Mouse (Mus musculus) stomach, postnatal 0 days (tissue): ENCODE results near the gene Pgbd1. TPM values are rescaled to one million over a fixed set of nuclear protein-coding genes. Genes with fewer than 3 reads are reported as not detected.
"Not testable (repeated sequence)": the region's sequence is repeated elsewhere in the genome, so short reads cannot be mapped to it uniquely, and the experiment has no call there.

ENCODE experiments used
- ATAC-seq: fragments of 200-750 bp; cut with Nextera tagmentation; 2 replicates; pipeline ENCODE4 v1.8.0; 2017; ENCODE audit not compliant: low FRiP score, low TSS enrichment
- DNase-seq: peaks from one replicate; pipeline ENCODE4 v3.0.0-alpha.2; 2016; ENCODE audit warnings: low spot score
- H3K27ac ChIP-seq: fragments of 300-500 bp; sonication (generic); replicated peaks from 2 replicates; pipeline ENCODE4 v1.5.1; 2014; ENCODE audit warnings: mild to moderate bottlenecking, control low read depth
- H3K27me3 ChIP-seq: fragments of 300-500 bp; sonication (generic); 2 replicates; pipeline ENCODE4 v1.6.1; 2014; ENCODE audit warnings: low read length; ENCODE audit not compliant: control insufficient read depth, insufficient read depth
- H3K36me3 ChIP-seq: fragments of 300-500 bp; sonication (generic); 2 replicates; pipeline ENCODE4 v1.6.1; 2014; ENCODE audit warnings: low read length, mixed read lengths; ENCODE audit not compliant: control insufficient read depth, insufficient read depth
- H3K4me1 ChIP-seq: fragments of 300-500 bp; sonication (generic); replicated peaks from 2 replicates; pipeline ENCODE4 v1.6.1; 2014; ENCODE audit warnings: antibody characterized with exemption; ENCODE audit not compliant: control insufficient read depth, insufficient read depth
- H3K4me2 ChIP-seq: fragments of 300-500 bp; sonication (generic); replicated peaks from 2 replicates; pipeline ENCODE4 v1.6.1; 2014; ENCODE audit warnings: low read depth, mild to moderate bottlenecking, control low read depth, moderate library complexity
- H3K4me3 ChIP-seq: fragments of 300-500 bp; sonication (generic); 2 replicates; pipeline ENCODE4 v1.5.1; 2014; ENCODE audit warnings: low read depth, low read length, control low read depth
- H3K9ac ChIP-seq: fragments of 300-500 bp; sonication (generic); 2 replicates; pipeline ENCODE4 v1.6.1; 2014; ENCODE audit warnings: mild to moderate bottlenecking, low read length, control low read depth, mixed read lengths
- H3K9me3 ChIP-seq: fragments of 300-500 bp; sonication (generic); 2 replicates; pipeline ENCODE4 v1.6.1; 2016; ENCODE audit warnings: low read length; ENCODE audit not compliant: control insufficient read depth
- CTCF ChIP-seq: IDR thresholded peaks from 2 replicates; pipeline ENCODE4 v1.5.1; 2016; ENCODE audit warnings: antibody characterized with exemption, low read depth, mild to moderate bottlenecking, moderate library complexity
- EP300 ChIP-seq: optimal IDR thresholded peaks from 2 replicates; pipeline ENCODE3; 2016; ENCODE audit warnings: antibody characterized with exemption
- WGBS: fragments of 180-500 bp; shearing (Covaris S2); extraction: QIAGEN DNeasy Blood & Tissue Kit; methylation state at CpG from one replicate; pipeline ENCODE4 v1.1.7; 2014; 5-methylcytosine and 5-hydroxymethylcytosine counted together
- polyA plus RNA-seq: library from polyadenylated mRNA; unstranded; fragments of >200 nt; fragmentation: Nextera tagmentation; extraction: Ambion mirVana; gene quantifications from 2 replicates; pipeline ENCODE4 v1.2.1, GENCODE M21; 2015

Pgbd1 gene
- polyA plus RNA-seq, 1 experiment from 2014 or later: 0.90 TPM

DNA sequence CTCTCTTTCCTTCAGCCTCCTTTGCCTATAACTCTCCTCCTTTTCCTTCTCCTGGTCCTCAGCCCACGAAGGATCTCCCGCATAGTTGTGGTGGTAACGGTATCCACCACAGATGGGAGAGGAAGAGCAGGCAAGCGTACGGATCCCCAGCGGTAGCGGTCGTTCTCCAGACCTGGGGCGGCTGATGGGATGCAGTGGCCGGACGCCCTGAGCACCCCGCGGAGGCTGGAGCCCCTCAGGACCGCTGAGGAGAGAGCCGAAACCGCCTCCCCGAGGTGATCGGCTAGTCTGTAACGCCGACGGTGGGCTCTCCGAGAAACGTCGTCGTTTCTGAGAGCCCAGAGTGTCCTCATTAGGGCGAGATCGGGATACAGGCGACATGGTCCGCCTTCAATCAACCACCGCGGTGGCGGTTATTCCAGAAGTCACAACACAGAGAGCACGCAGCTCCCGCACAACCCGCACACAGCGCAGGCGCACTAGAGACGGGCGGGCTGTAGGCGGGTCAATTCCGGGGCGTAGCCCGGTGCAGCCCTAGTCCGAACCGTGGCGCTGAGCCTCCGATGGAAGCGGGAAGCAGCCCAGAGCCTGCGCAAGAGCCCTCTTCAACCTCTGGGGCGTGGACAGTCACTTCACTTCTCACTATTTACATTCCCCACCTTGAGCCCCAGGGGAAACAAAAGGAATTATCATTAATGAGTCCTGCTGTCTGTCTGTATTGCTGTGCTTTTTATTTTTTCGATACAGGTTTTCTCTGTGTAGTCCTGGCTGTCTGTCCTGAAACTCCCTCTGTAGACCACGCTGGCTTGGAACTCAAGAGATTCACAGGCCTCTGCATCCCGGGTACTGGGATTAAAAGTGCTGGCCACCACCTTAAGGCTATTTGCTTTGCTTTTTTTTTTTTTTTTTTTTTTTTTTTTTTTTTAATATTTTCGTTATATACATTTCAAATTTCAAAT, 27.5 kb upstream of the Pgbd1 start, which contains the start of gene Nkapl:
Gene Nkapl, minus strand, starts transcription at position 449 of the 959 bp plus-strand sequence.
- H3K9ac ChIP-seq: peak within 1 kb of the TSS; percentile 68
- peak within 1 kb of the TSS; percentile 49; the same call in 1 of the 2 replicates for H3K27ac ChIP-seq
- H3K4me3 ChIP-seq: peak within 1 kb of the TSS; percentile 66
- H3K36me3 ChIP-seq: no peaks in the 10 kb centered on the region
- H3K9me3 ChIP-seq: no peaks in the 10 kb centered on the region
- peak within 1 kb of the TSS; percentile 94 for H3K4me2 ChIP-seq
- DNase-seq (peak; percentile 91), ATAC-seq (peak; percentile 98)
- H3K27me3 ChIP-seq: no peaks in the 10 kb centered on the region
- TF ChIP-seq EP300: no peak
- no peak for TF ChIP-seq CTCF
- 2% methylated on average over 54 of the region's 54 CpGs for WGBS
- no peaks in the 10 kb centered on the region for H3K4me1 ChIP-seq

DNA sequence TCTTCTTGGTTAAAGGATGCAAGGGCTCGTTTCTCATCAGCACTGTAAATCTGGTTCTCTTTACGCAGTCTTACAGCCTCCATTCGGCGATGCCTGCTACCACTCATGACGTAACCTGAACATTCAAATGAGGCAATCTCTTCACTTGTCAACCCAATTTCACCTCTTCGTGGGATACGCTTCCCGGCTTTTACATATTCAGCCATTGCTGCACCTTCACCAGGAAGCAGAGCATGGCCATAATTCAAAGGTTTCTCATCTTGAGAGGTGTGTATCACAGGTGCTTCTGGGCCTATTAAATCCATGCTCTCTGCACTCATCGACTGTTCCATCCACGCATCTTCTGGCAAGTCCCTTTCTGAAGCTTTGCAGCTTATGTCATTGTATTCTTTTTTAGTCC, 26.5 kb upstream of the Pgbd1 start:
- ATAC-seq (no peak), DNase-seq (no peak)
- TF ChIP-seq CTCF (no peak), EP300 (no peak)
- H3K36me3 ChIP-seq: no peaks in the 10 kb centered on the region
- H3K9ac ChIP-seq: no peak overlapping the region
- no peak overlapping the region for H3K27ac ChIP-seq
- H3K4me3 ChIP-seq: no peak overlapping the region
- no peaks in the 10 kb centered on the region for H3K9me3 ChIP-seq
- no peaks in the 10 kb centered on the region for H3K4me1 ChIP-seq
- 88% methylated on average over 10 of the region's 10 CpGs for WGBS
- H3K4me2 ChIP-seq: no peak overlapping the region
- H3K27me3 ChIP-seq: no peaks in the 10 kb centered on the region

DNA sequence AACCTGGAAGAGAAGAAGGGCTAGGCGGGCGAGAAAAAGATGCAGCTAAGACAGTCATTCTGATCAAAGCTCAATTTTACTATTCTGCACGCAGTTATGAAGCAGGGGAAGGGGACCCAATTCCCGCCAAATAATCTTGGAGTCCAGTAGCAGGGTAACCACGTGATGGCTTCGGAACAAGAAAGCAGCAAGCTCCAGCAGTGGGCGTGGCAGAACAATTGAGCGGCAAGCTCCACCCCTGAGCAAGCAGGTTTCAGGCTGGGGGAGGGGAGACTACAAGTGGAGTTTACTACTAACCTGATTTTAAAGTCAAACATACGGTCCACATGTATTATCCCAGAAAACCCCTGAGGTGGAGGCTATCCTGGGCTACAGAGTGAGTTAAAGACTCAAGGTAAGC, 21.7 kb upstream of the Pgbd1 start:
- H3K9ac ChIP-seq, H3K36me3 ChIP-seq, H3K9me3 ChIP-seq, DNase-seq, H3K27ac ChIP-seq, H3K4me2 ChIP-seq, H3K27me3 ChIP-seq, ATAC-seq, H3K4me3 ChIP-seq, H3K4me1 ChIP-seq: not testable (repeated sequence)
- WGBS: 47% methylated on average over 9 of the region's 9 CpGs

- Histone ChIP-seq H3K4me2 (no peak overlapping the region), H3K4me3 (no peak overlapping the region), H3K4me1 (no peaks in the 10 kb centered on the region; the same call in 1 of the 2 replicates), H3K9me3 (no peaks in the 10 kb centered on the region), H3K9ac (no peak overlapping the region), H3K27me3 (no peaks in the 10 kb centered on the region), H3K27ac (no peak overlapping the region), H3K36me3 (no peaks in the 10 kb centered on the region)
- DNase-seq (peak; percentile 68), ATAC-seq (peak; percentile 64)
- WGBS: 6% methylated on average over 4 of the region's 4 CpGs
- TF ChIP-seq EP300 (no peak), CTCF (no peak)
These were observed 15.5 kb upstream of the Pgbd1 start for GRCm38 (mm10) chr13:21456347-21456746.

DNA sequence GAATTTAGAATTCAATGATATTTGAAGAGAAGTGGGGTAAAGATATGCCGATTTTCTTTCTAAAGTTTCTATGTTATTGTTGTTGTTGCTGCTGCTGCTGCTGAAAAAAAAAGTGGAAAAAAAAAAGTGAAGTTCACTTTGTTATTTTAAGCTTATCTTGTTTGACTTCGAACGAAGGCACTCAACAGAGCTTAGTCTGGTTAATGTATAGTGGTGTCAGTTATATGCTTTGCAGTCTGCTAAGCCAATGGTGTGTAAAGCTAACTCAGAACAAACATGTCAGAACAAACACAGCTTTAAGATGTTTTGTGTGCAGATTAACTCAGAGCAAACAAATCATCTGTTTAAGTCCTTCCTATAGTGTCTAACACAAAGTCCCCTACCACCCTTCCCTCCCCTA, 13.3 kb upstream of the Pgbd1 start:
- Histone ChIP-seq H3K4me3 (no peak overlapping the region), H3K9ac (no peak overlapping the region), H3K4me2 (no peak overlapping the region), H3K9me3 (no peaks in the 10 kb centered on the region), H3K4me1 (no peaks in the 10 kb centered on the region; the same call in 1 of the 2 replicates), H3K27ac (no peak overlapping the region), H3K36me3 (no peaks in the 10 kb centered on the region), H3K27me3 (no peaks in the 10 kb centered on the region)
- DNase-seq (no peak), ATAC-seq (0 out of 2 replicates have a peak, but pooled peaks have one; percentile 44)
- WGBS: 43% methylated on average over 3 of the region's 3 CpGs
- no peak for TF ChIP-seq CTCF
- TF ChIP-seq EP300: no peak

GRCm38 (mm10) chr13:21453449-21453848, 12.6 kb upstream of the Pgbd1 start, which contains the start of gene Zscan26:
Gene Zscan26 (minus strand): TSS chr13:21453730.
- H3K9ac ChIP-seq: peak within 1 kb of the TSS; percentile 70
- H3K4me2 ChIP-seq: peak within 1 kb of the TSS; percentile 55
- H3K27me3 ChIP-seq: no peaks in the 10 kb centered on the region
- H3K36me3 ChIP-seq: no peaks in the 10 kb centered on the region
- peak within 1 kb of the TSS; percentile 63 for H3K4me3 ChIP-seq
- peak within 1 kb of the TSS; percentile 87 for H3K27ac ChIP-seq
- TF ChIP-seq EP300: no peak
- TF ChIP-seq CTCF: no peak
- H3K9me3 ChIP-seq: no peaks in the 10 kb centered on the region
- DNase-seq: peak; percentile 91
- no peaks in the 10 kb centered on the region; the same call in 1 of the 2 replicates for H3K4me1 ChIP-seq
- WGBS: under 1% methylated on average over 23 of the region's 23 CpGs
- peak; percentile 93 for ATAC-seq
